Mouse (Mus musculus): Measurements from ENCODE around the gene Naa38. TPM values are rescaled to one million over a fixed set of nuclear protein-coding genes. Genes with fewer than 3 reads are reported as not detected.

Gene Naa38
- polyA plus RNA-seq, 1 experiment from 2014 or later = 159 TPM

DNA sequence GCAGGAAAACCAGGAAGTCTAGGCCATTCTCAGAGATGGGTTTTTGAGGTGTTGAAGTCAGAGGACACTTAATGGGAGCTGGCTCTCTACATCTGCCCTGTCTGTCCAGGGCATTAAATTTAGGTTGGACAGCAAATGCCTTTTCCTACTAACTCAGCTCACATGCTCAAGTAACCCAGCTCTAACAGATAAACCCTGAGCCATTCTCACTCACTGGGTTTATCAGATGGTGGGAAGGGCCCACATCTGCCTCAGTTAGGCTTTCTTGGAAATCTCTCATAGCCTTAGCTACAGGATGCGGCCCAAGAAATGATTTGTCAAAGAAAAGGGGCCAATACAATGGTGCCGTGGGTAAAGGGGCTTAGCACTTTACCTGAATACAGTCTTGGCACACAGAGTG, 31.0 kb downstream of the Naa38 start:
- no peak overlapping the region for H3K27ac ChIP-seq
- H3K9me3 ChIP-seq = no peaks in the 10 kb centered on the region
- H3K4me3 ChIP-seq = no peak overlapping the region
- 85% methylated on average over 2 of the region's 2 CpGs for WGBS
- H3K27me3 ChIP-seq (ENCODE audit: insufficient read depth, poor library complexity, severe bottlenecking) = peaks cover 39% of the 10 kb centered on the region
- DNase-seq (ENCODE audit: low spot score) = no peak
- no peaks in the 10 kb centered on the region for H3K36me3 ChIP-seq
- H3K4me1 ChIP-seq (replicated peaks) = peaks cover 21% of the 10 kb centered on the region

DNA sequence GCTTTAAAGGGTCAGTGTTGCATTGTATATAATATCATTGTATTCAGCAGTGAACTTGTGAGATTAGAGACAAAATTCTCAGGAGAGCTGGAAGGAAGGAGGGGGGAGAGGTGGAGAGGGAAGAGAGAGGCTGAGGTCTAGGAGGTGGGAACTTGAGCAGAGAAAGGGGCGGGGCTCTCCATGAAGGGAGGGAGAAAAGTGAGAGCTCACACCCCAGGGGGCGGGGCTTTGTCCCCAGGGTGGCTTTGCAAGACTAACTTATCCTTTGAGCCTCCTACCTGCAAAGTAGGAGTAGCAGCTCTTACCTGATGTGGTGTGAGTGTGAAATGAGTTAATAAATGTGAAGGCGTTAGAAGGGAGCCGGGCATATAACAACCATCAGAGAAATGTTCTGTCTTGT, 33.5 kb downstream of the Naa38 start:
- Histone ChIP-seq H3K27ac (no peak overlapping the region), H3K4me1 (replicated peaks) (peaks cover 18% of the 10 kb centered on the region; the same call in 1 of the 2 replicates), H3K9me3 (no peaks in the 10 kb centered on the region), H3K36me3 (no peaks in the 10 kb centered on the region), H3K27me3 (ENCODE audit: insufficient read depth, poor library complexity, severe bottlenecking) (peaks cover 14% of the 10 kb centered on the region; the same call in 1 of the 2 replicates), H3K4me3 (no peak overlapping the region)
- WGBS = 26% methylated on average over 4 of the region's 4 CpGs
- no peak for DNase-seq (ENCODE audit: low spot score)

DNA sequence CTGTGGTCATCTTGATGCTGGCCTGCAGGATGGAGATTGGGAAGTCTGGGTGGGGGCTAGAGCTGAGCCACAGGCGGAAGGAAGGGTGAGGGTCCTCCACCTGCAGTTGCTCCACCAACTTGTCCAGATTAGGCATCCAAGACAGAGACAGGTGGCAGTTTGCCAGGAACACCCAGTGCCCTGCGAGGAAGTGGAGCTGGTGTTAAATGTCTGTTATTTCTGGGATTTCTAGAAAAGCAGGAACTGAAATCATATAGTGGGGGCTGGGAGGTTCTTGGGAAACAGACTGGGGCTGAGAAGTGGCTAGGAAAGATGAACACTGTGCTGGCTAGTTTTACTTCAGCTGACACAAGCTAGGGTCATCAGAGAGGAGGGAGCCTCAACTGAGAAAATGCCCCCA, 34.0 kb downstream of the Naa38 start:
- H3K4me1 ChIP-seq (replicated peaks) = peaks cover 18% of the 10 kb centered on the region; the same call in 1 of the 2 replicates
- H3K4me3 ChIP-seq = no peak overlapping the region
- no peak overlapping the region for H3K27ac ChIP-seq
- no peaks in the 10 kb centered on the region for H3K9me3 ChIP-seq
- 66% methylated on average over 2 of the region's 2 CpGs for WGBS
- no peak for DNase-seq (ENCODE audit: low spot score)
- H3K36me3 ChIP-seq = no peaks in the 10 kb centered on the region
- peaks cover 9% of the 10 kb centered on the region; the same call in 1 of the 2 replicates for H3K27me3 ChIP-seq (ENCODE audit: insufficient read depth, poor library complexity, severe bottlenecking)

DNA sequence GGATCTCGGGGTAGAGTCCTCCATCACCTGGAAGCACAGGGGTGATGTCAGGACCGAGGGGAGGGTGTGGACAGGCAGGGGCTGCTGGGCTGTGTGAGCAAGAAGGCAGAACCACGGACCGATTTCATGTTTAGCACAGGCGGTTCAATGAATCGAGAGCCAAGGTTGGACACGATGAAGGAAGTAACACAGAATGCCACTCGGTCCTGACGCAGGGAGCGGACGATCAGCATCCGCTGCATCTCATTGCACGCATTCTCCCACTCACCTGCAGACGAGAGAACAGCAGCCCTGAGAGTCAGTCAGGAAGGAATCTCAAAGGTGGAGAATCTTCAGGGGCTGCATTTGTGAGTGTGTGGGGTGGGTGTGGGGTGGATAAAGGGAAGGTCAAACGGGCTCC, 35.3 kb downstream of the Naa38 start:
- no peak for DNase-seq (ENCODE audit: low spot score)
- Histone ChIP-seq H3K27ac (no peak overlapping the region), H3K9me3 (no peaks in the 10 kb centered on the region), H3K4me1 (replicated peaks) (peaks cover 18% of the 10 kb centered on the region; the same call in 1 of the 2 replicates), H3K4me3 (no peak overlapping the region), H3K36me3 (no peaks in the 10 kb centered on the region), H3K27me3 (ENCODE audit: insufficient read depth, poor library complexity, severe bottlenecking) (peaks cover 8% of the 10 kb centered on the region; the same call in 1 of the 2 replicates)
- 90% methylated on average over 15 of the region's 15 CpGs for WGBS

DNA sequence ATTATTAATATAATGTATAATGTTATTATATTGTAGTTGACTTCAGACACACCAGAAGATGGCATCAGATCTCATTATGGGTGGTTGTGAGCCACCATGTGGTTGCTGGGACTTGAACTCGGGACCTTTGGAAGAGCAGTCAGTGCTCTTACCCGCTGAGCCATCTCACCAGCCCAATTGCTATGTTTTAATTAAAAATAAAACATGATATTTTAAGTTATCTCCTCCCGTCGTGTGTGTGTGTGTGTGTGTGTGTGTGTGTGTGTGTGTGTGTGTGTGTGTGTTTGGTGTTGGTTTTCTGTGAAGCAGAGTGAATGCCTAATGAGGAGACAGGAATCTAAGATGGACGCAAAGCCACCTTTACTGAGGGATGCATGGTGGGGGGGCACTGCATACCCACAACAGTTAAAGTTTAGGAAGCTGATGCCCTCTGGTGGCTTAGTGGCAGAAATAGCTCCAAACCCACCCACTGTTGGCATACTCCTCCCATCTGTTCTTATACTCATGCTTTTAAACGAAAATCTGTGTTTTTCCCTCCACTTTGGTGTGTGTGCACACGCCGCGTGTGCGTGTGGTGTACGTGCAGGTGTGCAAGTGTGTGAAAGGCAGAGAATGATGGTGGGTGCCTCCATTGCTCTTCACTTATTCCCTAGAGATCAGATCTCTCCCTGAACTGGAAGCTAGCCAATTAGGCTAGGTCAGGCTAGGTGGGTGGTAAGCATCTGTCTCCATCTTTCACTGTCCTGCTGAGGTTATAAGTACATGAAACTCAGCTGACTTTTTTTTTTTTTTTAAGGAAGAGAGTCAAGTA, 36.7 kb downstream of the Naa38 start:
- Histone ChIP-seq H3K9me3 (no peaks in the 10 kb centered on the region), H3K4me1 (replicated peaks) (peaks cover 18% of the 10 kb centered on the region; the same call in 1 of the 2 replicates), H3K36me3 (no peaks in the 10 kb centered on the region), H3K4me3 (0 out of 2 replicates have a peak overlapping the region, but pooled peaks have one; percentile 7), H3K27me3 (ENCODE audit: insufficient read depth, poor library complexity, severe bottlenecking) (peaks cover 8% of the 10 kb centered on the region; the same call in 1 of the 2 replicates), H3K27ac (no peak overlapping the region)
- WGBS = 37% methylated on average over 11 of the region's 11 CpGs
- peak; percentile 70 for DNase-seq (ENCODE audit: low spot score)

DNA sequence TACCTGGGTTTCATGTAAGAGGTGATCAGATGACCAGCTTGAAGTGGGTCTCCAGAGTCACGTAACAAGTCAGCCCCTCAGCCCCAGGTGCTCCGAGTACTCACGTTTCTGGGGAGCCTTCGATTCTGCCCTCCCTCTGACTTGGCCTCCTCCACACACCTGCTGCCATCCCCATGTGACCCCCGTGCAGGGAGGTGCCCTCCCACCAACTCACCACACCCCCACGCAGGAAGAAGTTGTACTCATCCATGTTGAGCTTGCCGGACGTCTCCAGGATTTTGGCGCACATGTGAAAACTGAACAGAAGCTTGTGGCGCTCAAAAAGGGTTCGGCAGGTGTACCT, 37.3 kb downstream of the Naa38 start:
- H3K4me3 ChIP-seq = no peak overlapping the region
- no peaks in the 10 kb centered on the region for H3K36me3 ChIP-seq
- no peaks in the 10 kb centered on the region for H3K9me3 ChIP-seq
- 77% methylated on average over 11 of the region's 11 CpGs for WGBS
- DNase-seq (ENCODE audit: low spot score) = no peak
- H3K4me1 ChIP-seq (replicated peaks) = peaks cover 21% of the 10 kb centered on the region; the same call in 1 of the 2 replicates
- H3K27ac ChIP-seq = no peak overlapping the region
- peaks cover 6% of the 10 kb centered on the region; the same call in 1 of the 2 replicates for H3K27me3 ChIP-seq (ENCODE audit: insufficient read depth, poor library complexity, severe bottlenecking)

DNA sequence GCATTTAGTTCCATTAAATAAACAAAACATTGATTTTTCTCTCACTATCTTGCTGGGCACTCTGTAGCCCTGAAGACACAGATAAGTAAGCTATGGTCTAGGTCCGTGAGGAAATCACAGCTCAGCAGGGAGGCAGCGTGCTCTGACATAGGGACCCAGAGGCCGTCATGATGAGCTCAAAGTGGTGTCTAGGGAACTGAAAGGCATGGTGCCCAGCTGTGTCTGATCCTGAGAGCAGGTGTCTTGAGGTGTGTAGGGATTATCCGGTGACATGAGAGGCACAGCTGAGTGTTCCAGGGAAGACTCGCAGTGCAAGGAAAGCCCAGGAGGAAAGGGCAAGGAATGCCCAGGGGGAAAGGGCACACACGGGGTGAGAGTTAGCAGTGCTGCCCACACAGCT, 37.9 kb downstream of the Naa38 start:
- Histone ChIP-seq H3K27me3 (ENCODE audit: insufficient read depth, poor library complexity, severe bottlenecking) (peaks cover 6% of the 10 kb centered on the region; the same call in 1 of the 2 replicates), H3K27ac (no peak overlapping the region), H3K4me3 (no peak overlapping the region), H3K36me3 (no peaks in the 10 kb centered on the region), H3K4me1 (replicated peaks) (peaks cover 23% of the 10 kb centered on the region; the same call in 1 of the 2 replicates), H3K9me3 (no peaks in the 10 kb centered on the region)
- 69% methylated on average over 6 of the region's 6 CpGs for WGBS
- DNase-seq (ENCODE audit: low spot score) = no peak

DNA sequence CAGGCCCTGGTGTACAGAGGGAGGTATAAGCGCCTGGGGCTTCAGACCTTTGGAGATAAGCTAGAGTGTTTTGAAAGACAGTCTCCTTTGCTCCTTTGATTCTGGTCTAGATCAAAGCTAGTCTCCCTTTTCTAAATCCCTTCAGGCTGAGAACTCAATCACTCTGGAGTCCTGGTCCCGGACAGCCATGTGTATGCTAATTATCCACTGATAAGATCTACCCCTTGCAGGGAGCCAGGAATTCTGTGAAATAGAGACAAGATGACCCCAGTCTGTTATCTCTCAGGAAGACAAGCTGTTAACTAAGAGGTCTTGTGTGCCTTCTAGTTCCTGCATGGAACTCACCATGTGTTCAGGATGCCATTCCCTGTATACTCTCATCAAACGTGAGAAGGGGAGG, 42.0 kb downstream of the Naa38 start:
- peaks cover 6% of the 10 kb centered on the region; the same call in 1 of the 2 replicates for H3K4me1 ChIP-seq (replicated peaks)
- no peaks in the 10 kb centered on the region for H3K27me3 ChIP-seq (ENCODE audit: insufficient read depth, poor library complexity, severe bottlenecking)
- no peak overlapping the region for H3K4me3 ChIP-seq
- no peaks in the 10 kb centered on the region for H3K36me3 ChIP-seq
- no peak for DNase-seq (ENCODE audit: low spot score)
- 43% methylated on average over 3 of the region's 3 CpGs for WGBS
- H3K27ac ChIP-seq = no peak overlapping the region
- no peaks in the 10 kb centered on the region for H3K9me3 ChIP-seq

DNA sequence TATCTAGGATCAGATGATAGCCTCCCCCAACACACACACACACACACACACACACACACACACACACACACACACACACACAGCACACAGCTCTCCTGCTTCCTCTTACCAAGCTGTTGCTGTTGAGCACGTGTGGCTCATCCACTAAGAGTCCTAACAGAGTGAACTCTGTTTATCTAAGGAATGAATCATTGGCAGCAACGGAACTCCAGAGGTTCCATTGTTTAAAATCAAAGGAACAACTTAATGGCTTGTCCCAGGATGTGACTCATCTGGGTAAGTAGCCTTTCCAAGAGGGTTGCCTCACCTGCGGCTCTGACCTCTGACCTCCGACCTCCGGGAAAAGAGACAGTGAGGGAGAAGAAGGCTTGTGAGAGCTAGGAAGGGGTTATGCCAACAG, 48.0 kb downstream of the Naa38 start:
- 60% methylated on average over 5 of the region's 5 CpGs for WGBS
- no peaks in the 10 kb centered on the region for H3K36me3 ChIP-seq
- H3K27ac ChIP-seq = no peak overlapping the region; the same call in 1 of the 2 replicates
- peaks cover 12% of the 10 kb centered on the region; the same call in 1 of the 2 replicates for H3K4me1 ChIP-seq (replicated peaks)
- no peaks in the 10 kb centered on the region for H3K9me3 ChIP-seq
- no peaks in the 10 kb centered on the region for H3K27me3 ChIP-seq (ENCODE audit: insufficient read depth, poor library complexity, severe bottlenecking)
- DNase-seq (ENCODE audit: low spot score) = no peak
- H3K4me3 ChIP-seq = no peak overlapping the region

Other genes starting within 250 kb of the Naa38 start
- gene Alox12b, start 238.5 kb upstream of the Naa38 start, polyA plus RNA-seq (2016; fragmentation: Nextera tagmentation; extraction: Ambion mirVana) = not detected in 2 replicates
- 0.10 TPM in 1 of 2 replicates, not detected in the other for gene Alox8, start 197.6 kb upstream of the Naa38 start, polyA plus RNA-seq (2016; fragmentation: Nextera tagmentation; extraction: Ambion mirVana)
- 0.06 and 0.09 TPM in 2 replicates for gene Gucy2e, start 158.5 kb upstream of the Naa38 start, polyA plus RNA-seq (2016; fragmentation: Nextera tagmentation; extraction: Ambion mirVana)
- gene Cntrob, start 71.7 kb upstream of the Naa38 start, polyA plus RNA-seq (2016; fragmentation: Nextera tagmentation; extraction: Ambion mirVana) = 34.2 and 36.7 TPM in 2 replicates
- 189 and 208 TPM in 2 replicates for gene Trappc1, start 71.5 kb upstream of the Naa38 start, polyA plus RNA-seq (2016; fragmentation: Nextera tagmentation; extraction: Ambion mirVana)
- 1.2 and 2.7 TPM in 2 replicates for gene Kcnab3, start 69.2 kb upstream of the Naa38 start, polyA plus RNA-seq (2016; fragmentation: Nextera tagmentation; extraction: Ambion mirVana)
- 18.0 and 19.9 TPM in 2 replicates for gene Rnf227, start 55.0 kb upstream of the Naa38 start, polyA plus RNA-seq (2016; fragmentation: Nextera tagmentation; extraction: Ambion mirVana)
- gene Chd3, start 26.1 kb upstream of the Naa38 start, polyA plus RNA-seq (2016; fragmentation: Nextera tagmentation; extraction: Ambion mirVana) = 45.1 and 46.9 TPM in 2 replicates
- 47.2 and 51.7 TPM in 2 replicates for gene Cyb5d1, start 144 bp downstream of the Naa38 start, polyA plus RNA-seq (2016; fragmentation: Nextera tagmentation; extraction: Ambion mirVana)
- gene Tmem88, start 2.7 kb downstream of the Naa38 start, polyA plus RNA-seq (2016; fragmentation: Nextera tagmentation; extraction: Ambion mirVana) = 22.1 and 22.2 TPM in 2 replicates
- gene Kdm6b, start 18.2 kb downstream of the Naa38 start, polyA plus RNA-seq (2016; fragmentation: Nextera tagmentation; extraction: Ambion mirVana) = 37.9 and 43.4 TPM in 2 replicates
- 2.0 and 2.6 TPM in 2 replicates for gene Dnah2, start 153.6 kb downstream of the Naa38 start, polyA plus RNA-seq (2016; fragmentation: Nextera tagmentation; extraction: Ambion mirVana)
- 61.9 and 67.2 TPM in 2 replicates for gene Efnb3, start 164.7 kb downstream of the Naa38 start, polyA plus RNA-seq (2016; fragmentation: Nextera tagmentation; extraction: Ambion mirVana)
- 40.6 and 41.4 TPM in 2 replicates for gene Wrap53, start 184.8 kb downstream of the Naa38 start, polyA plus RNA-seq (2016; fragmentation: Nextera tagmentation; extraction: Ambion mirVana)
- gene Trp53, start 184.9 kb downstream of the Naa38 start, polyA plus RNA-seq (2016; fragmentation: Nextera tagmentation; extraction: Ambion mirVana) = 166 and 173 TPM in 2 replicates
- 7.5 and 7.8 TPM in 2 replicates for gene Atp1b2, start 210.5 kb downstream of the Naa38 start, polyA plus RNA-seq (2016; fragmentation: Nextera tagmentation; extraction: Ambion mirVana)
- gene Shbg, start 222.4 kb downstream of the Naa38 start, polyA plus RNA-seq (2016; fragmentation: Nextera tagmentation; extraction: Ambion mirVana) = not detected in 2 replicates
- 15.4 and 24.5 TPM in 2 replicates for gene Sat2, start 226.5 kb downstream of the Naa38 start, polyA plus RNA-seq (2016; fragmentation: Nextera tagmentation; extraction: Ambion mirVana)
- gene Fxr2, start 237.5 kb downstream of the Naa38 start, polyA plus RNA-seq (2016; fragmentation: Nextera tagmentation; extraction: Ambion mirVana) = 37.9 and 47.4 TPM in 2 replicates